Mouse (Mus musculus) limb, embryonic 14.5 days (tissue): ENCODE data around the gene Sbds. TPM values are rescaled to one million over a fixed set of nuclear protein-coding genes. Genes with fewer than 3 reads are reported as not detected.
A peak's percentile ranks its signal among the peaks of the same experiment; 100 is the strongest.

Experiments
- ATAC-seq: fragments of 200-750 bp; cut with Nextera tagmentation; 2 replicates; pipeline ENCODE4 v1.8.0; 2017; ENCODE audit warnings: low read depth, moderate number of reproducible peaks, moderate TSS enrichment; ENCODE audit not compliant: low FRiP score
- DNase-seq: peaks from one replicate; pipeline ENCODE4 v3.0.0-alpha.2; 2015; ENCODE audit warnings: low spot score
- H3K27ac ChIP-seq: fragments of 300-500 bp; sonication (generic); replicated peaks from 2 replicates; pipeline ENCODE4 v1.5.1; 2014; ENCODE audit warnings: low read depth, mild to moderate bottlenecking, low read length, moderate library complexity, mixed read lengths
- H3K27me3 ChIP-seq: fragments of 300-500 bp; sonication (generic); 2 replicates; pipeline ENCODE4 v1.6.1; 2014; ENCODE audit warnings: low read length, mixed read lengths; ENCODE audit not compliant: control insufficient read depth, insufficient read depth
- H3K36me3 ChIP-seq: fragments of 300-500 bp; sonication (generic); 2 replicates; pipeline ENCODE4 v1.6.1; 2014; ENCODE audit warnings: mild to moderate bottlenecking, low read length, moderate library complexity, mixed read lengths; ENCODE audit not compliant: control insufficient read depth, insufficient read depth
- H3K4me1 ChIP-seq: fragments of 300-500 bp; sonication (generic); 2 replicates; pipeline ENCODE4 v1.6.1; 2014; ENCODE audit warnings: antibody characterized with exemption, low read length, mixed read lengths; ENCODE audit not compliant: control insufficient read depth, insufficient read depth
- H3K4me2 ChIP-seq: fragments of 300-500 bp; sonication (generic); replicated peaks from 2 replicates; pipeline ENCODE4 v1.6.1; 2014; ENCODE audit warnings: low read depth, mild to moderate bottlenecking, low read length, moderate library complexity; ENCODE audit not compliant: severe bottlenecking
- H3K4me3 ChIP-seq: fragments of 300-500 bp; sonication (generic); replicated peaks from 2 replicates; pipeline ENCODE4 v1.5.1; 2014; ENCODE audit warnings: low read length
- H3K9ac ChIP-seq: fragments of 300-500 bp; sonication (generic); 2 replicates; pipeline ENCODE4 v1.6.1; 2014; ENCODE audit warnings: mild to moderate bottlenecking, low read depth, low read length, moderate library complexity; ENCODE audit not compliant: severe bottlenecking
- H3K9me3 ChIP-seq: fragments of 300-500 bp; sonication (generic); 2 replicates; pipeline ENCODE4 v1.6.1; 2016; ENCODE audit warnings: low read length; ENCODE audit not compliant: control insufficient read depth
- POLR2A ChIP-seq: fragments of 200-500 bp; IDR thresholded peaks from 2 replicates; pipeline ENCODE4 v1.8.0; 2012; ENCODE audit warnings: inconsistent platforms, mild to moderate bottlenecking, moderate library complexity, borderline replicate concordance; ENCODE audit not compliant: insufficient read depth, insufficient read length; ENCODE audit errors: extremely low read depth
- WGBS: fragments of 180-500 bp; shearing (Covaris S2); extraction: QIAGEN DNeasy Blood & Tissue Kit; methylation state at CpG from one replicate; pipeline ENCODE4 v1.1.7; 2014; 5-methylcytosine and 5-hydroxymethylcytosine counted together
- polyA plus RNA-seq, 2 experiments: library from polyadenylated mRNA; depleted of rRNA in 1 of 2; stranded (reverse) in 1 of 2; unstranded in 1 of 2; fragments of >200 nt; fragmentation: Nextera tagmentation in 1 of 2; extraction: Ambion mirVana in 1 of 2; gene quantifications; 2 replicates each; pipeline versions ENCODE4 v1.2.1 to v1.2.3; 2012 to 2014

Sbds gene
- polyA plus RNA-seq, 2 experiments = 50.8 to 51.9 TPM

DNA sequence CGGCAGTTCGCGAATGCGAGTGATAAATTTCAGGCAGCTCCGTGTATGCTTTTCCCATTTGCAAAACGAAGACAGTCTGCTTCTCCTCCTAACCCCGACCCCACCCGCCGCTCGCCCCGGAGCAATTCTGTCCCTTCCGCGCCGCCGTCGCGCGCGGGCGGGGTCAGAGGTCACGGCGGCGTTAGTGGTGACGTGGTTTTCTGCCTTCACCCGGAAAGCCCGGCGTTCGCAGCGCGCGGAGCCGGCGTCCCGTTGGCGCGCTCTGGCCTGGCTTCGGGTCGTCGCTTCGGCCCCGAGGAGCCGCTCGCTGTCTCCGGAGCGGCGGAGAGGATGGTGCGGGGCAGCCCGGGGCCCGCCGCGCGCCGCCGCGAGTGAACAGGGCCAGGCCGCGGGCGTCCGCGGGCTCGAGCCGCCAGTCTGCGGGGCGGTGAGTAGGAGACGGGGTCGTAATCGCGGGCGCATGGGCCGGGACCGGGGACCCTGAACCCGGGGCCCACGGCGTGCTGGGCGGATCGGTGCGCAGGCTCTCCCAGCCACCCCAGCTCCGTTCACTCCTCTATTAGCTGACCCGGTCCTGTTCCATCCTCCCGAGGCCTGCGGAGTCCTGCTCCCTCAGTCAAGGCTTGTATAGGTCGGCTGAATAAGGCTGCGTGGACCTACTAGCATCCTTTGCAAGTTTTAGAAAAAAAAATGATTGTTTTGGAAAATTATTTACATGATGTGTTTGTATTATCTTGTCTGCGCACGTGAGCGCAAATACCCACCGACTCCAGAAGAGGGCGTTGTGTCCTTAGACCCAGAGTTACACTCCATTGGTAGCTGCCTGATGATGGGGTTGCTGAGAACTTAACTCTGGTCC, 33.0 kb downstream of the Sbds start:
- Histone ChIP-seq H3K9me3 (no peaks in the 10 kb centered on the region), H3K4me3 (peak overlapping the region; percentile 100), H3K4me2 (peak overlapping the region; percentile 73), H3K4me1 (peaks cover 13% of the 10 kb centered on the region), H3K27ac (peak overlapping the region; percentile 75), H3K9ac (peak overlapping the region; percentile 97), H3K27me3 (no peaks in the 10 kb centered on the region), H3K36me3 (peaks cover 10% of the 10 kb centered on the region)
- no peak for TF ChIP-seq POLR2A
- WGBS = under 1% methylated on average over 61 of the region's 88 CpGs
- DNase-seq = peak; percentile 83
- peak; percentile 89 for ATAC-seq

DNA sequence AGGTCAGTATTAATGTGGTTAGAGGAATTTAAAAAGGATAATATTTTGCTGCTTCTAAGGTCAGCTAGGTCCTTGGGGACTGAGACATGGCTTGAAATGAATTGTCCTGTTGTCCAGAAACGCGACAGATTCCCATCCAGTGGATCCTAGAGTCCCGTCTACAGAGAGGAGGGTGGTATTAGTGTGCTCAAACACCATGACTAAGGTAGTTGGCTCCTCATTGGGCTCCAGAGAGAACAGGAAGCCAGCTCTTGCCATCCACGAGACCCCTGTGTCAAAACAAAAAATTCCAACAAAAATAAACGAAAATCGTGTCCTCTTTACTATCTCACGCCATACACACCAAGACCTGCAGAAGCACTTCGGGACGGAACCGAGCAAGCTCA, 33.6 kb downstream of the Sbds start:
- no peaks in the 10 kb centered on the region for H3K9me3 ChIP-seq
- H3K4me3 ChIP-seq = peak overlapping the region; percentile 100
- 2% methylated on average over 10 of the region's 10 CpGs for WGBS
- no peak for TF ChIP-seq POLR2A
- peak; percentile 15 for DNase-seq
- H3K36me3 ChIP-seq = peaks cover 10% of the 10 kb centered on the region
- H3K4me1 ChIP-seq = peaks cover 13% of the 10 kb centered on the region
- ATAC-seq = peak; percentile 28
- peak overlapping the region; percentile 75 for H3K27ac ChIP-seq
- peak overlapping the region; percentile 73 for H3K4me2 ChIP-seq
- H3K27me3 ChIP-seq = no peaks in the 10 kb centered on the region
- peak overlapping the region; percentile 97 for H3K9ac ChIP-seq

DNA sequence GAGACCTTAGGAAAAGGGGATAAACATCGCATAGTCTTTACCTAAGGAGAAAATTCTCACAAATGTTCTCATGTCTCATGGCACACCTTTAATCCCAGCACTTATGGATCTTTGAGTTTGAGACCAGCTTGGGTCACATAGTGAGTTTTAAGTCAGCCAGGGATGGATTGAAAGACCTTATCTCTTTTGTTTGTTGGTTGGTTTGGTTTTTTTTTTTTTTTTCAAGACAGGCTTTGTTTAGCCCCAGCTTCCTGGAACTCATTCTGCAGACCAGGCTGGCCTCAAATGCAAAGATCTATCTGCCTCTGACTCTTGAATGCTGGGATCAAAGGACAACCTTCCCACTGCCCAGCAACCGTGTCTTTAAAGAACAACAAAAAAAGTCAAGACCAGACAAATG, 34.0 kb downstream of the Sbds start:
- peak overlapping the region; percentile 100 for H3K4me3 ChIP-seq
- 0 out of 2 replicates have a peak overlapping the region, but pooled peaks have one; percentile 97 for H3K9ac ChIP-seq
- DNase-seq (no peak), ATAC-seq (no peak)
- no peak for TF ChIP-seq POLR2A
- peaks cover 13% of the 10 kb centered on the region for H3K4me1 ChIP-seq
- no peaks in the 10 kb centered on the region for H3K27me3 ChIP-seq
- no peaks in the 10 kb centered on the region for H3K9me3 ChIP-seq
- H3K4me2 ChIP-seq = peak overlapping the region; percentile 73
- H3K27ac ChIP-seq = no peak overlapping the region
- H3K36me3 ChIP-seq = peaks cover 10% of the 10 kb centered on the region
- WGBS = 51% methylated on average over 2 of the region's 2 CpGs

DNA sequence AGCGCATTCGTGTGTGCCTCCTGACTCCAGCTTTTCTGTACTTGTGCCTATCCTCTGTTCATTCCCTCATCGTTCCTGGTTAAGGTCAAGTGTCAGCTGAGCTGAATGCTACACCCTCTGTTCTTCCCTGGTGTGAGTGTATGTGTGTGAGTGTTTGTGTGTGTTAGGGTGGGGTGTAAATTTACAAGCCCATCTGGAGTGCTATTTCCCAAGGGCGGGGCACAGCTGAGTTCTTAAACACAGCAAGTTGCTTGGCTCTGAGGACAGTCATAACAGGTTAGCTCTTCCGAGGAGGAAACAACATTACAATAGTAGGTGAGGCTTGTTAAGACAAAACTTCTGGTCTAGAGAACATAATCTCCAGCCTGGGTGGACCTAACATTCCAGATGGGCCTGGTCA, 37.0 kb downstream of the Sbds start:
- Histone ChIP-seq H3K27me3 (no peaks in the 10 kb centered on the region), H3K36me3 (peaks cover 11% of the 10 kb centered on the region), H3K9me3 (no peaks in the 10 kb centered on the region), H3K4me2 (no peak overlapping the region), H3K4me1 (peaks cover 8% of the 10 kb centered on the region), H3K9ac (no peak overlapping the region), H3K4me3 (no peak overlapping the region), H3K27ac (no peak overlapping the region)
- TF ChIP-seq POLR2A = no peak
- no peak for DNase-seq
- no peak for ATAC-seq
- WGBS = 89% methylated on average over 5 of the region's 5 CpGs

DNA sequence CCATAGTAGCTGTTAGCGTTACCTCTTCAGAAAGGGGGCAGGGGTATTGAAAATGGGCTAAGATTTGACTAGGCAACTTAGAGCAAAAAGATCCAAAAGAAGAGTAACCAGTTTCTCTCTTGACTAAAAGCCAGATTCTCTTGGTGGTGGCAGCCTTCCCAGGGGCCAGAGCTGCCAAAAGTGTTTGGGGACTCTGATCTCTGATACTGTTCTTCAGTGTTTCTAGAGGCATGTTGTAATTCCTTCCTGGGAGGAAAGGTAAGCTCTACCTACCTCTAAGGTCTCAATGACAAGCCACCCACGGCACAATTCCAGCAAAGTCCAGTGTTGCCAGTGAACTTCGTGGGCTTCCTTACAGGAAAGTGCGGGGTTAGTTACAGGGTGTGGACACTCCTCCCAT, 37.9 kb downstream of the Sbds start:
- no peaks in the 10 kb centered on the region for H3K9me3 ChIP-seq
- WGBS = 89% methylated on average over 4 of the region's 4 CpGs
- peaks cover 5% of the 10 kb centered on the region; the same call in 1 of the 2 replicates for H3K4me1 ChIP-seq
- peaks cover 20% of the 10 kb centered on the region for H3K36me3 ChIP-seq
- no peaks in the 10 kb centered on the region for H3K27me3 ChIP-seq
- no peak for TF ChIP-seq POLR2A
- DNase-seq (no peak), ATAC-seq (no peak)
- H3K9ac ChIP-seq = no peak overlapping the region
- H3K4me2 ChIP-seq = no peak overlapping the region
- no peak overlapping the region for H3K4me3 ChIP-seq
- H3K27ac ChIP-seq = no peak overlapping the region
